Mouse (Mus musculus): Measurements from ENCODE around the gene Ccdc40.

GRCm38 (mm10) chr11:119215905-119216507, 12.4 kb upstream of the Ccdc40 start:
- no peak for TF ChIP-seq CTCF (IDR thresholded peaks at IDR 0.05; ENCODE audit: borderline replicate concordance, insufficient read depth, low read length)
- TF ChIP-seq POLR2A (IDR thresholded peaks at IDR 0.05; ENCODE audit: low read depth, low read length) = no peak
